Mouse (Mus musculus) inflammation-experienced regulatory T-cells (primary cell): ENCODE data around the gene Psme2b. TPM values are rescaled to one million over a fixed set of nuclear protein-coding genes. Genes with fewer than 3 reads are reported as not detected.

Source experiments
- polyA plus RNA-seq, 2 experiments: library from polyadenylated mRNA; unstranded; fragments of 100-300 nt; shearing (Covaris generic); gene quantifications; one replicate each; pipeline ENCODE4 v1.2.1; 2017

Gene Psme2b
- 100 to 1,000 TPM; 178 to 182 TPM for polyA plus RNA-seq

GRCm38 (mm10) chr11:48946090-48946489 lies at the start of gene Psme2b:
TSS of gene Psme2b (minus strand) at chr11:48946190.

DNA sequence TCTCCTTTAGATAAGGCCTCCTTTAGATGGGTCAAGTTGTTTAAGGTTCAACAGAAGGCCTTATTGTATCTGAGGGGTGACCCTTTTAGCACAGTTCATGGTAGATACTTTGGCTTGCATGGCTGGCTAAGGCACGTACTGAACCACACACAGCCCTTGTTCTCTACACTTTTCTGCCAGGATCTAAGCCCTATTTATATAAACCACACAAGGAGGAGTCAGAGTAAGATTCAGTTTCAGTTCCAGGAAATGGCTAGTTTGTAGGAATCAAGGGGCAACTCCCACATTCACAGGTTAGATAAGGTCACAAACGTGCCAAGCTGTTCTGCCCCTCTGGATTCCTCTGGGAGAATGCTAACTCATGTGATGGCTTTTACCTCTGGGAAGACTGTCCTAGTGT lies 48.0 kb upstream of the Psme2b start, which contains the start of gene Tgtp1:
TSS of gene Tgtp1 (minus strand) at position 155 of the 400 bp plus-strand sequence.

GRCm38 (mm10) chr11:48991740-48992520 lies 45.9 kb upstream of the Psme2b start, which contains the start of gene Gm12185:
TSS of gene Gm12185 (minus strand) at chr11:48992226.

DNA sequence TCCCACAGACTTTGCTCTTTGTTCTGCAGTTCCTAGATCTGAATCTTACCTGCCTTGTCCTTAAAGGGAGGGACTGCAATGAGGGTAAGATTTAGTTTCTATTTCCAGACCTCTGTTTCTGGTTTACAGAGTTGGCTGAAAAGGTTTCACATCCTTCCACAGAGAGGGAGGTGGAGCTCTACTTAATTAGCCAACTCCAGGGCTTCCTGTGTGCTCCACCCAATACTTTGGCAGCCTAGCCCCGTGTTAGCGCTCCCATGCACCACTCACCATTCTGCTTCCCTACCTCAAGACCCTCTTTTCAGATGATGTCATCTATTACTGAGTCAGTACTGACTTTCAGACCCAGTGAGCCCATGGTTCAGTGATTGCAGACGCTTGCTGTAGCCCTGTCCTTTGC lies 33.3 kb upstream of the Psme2b start, which contains the start of gene 9930111J21Rik1:
TSS of gene 9930111J21Rik1 (minus strand) at position 148 of the 400 bp plus-strand sequence.

DNA sequence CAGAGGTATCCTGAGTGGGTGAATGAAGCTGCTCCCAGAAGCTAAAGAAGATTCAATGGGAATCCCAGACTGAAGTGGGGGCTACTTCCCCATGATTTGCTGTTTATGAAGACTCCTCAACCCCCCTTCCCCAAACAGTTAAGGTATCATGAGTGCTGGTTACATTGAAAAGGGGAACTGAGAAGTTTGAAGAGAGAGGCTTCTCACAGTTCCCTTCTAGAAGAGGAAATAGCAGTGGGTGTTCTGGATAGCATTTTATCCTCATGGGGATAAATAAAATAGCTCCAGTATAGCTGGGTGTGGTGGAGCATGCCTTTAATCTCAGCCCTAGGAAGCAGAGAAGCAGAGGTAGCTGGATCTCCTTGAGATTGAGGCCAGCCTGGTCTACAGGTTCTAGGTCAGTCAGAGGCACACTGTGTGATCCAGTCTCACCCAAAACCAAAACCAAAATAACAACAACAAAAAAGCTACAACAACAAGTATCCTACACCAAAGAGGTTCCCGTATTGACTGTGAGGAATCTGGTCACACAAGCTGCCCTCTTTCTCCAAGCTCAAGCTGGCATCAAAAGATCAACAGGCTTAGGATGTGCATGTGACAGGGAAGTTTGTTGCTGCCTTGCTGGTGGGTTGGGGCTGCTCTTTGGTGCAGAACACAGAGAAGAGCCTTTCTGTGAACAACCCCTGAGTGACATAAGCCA lies 32.4 kb upstream of the Psme2b start, which contains the start of gene Olfr56:
TSS of gene Olfr56 (plus strand) at position 650 of the 700 bp plus-strand sequence.

GRCm38 (mm10) chr11:48902021-48902420 lies 44.0 kb downstream of the Psme2b start, which contains the start of gene Gm5431:
TSS of gene Gm5431 (minus strand) at chr11:48902214.

Other genes with a start within 250 kb of the Psme2b start
- gene Rack1, start 145.9 kb downstream of the Psme2b start, polyA plus RNA-seq, result 100 to 1,000 TPM; 542 to 598 TPM
- gene Trim41, start 128.8 kb downstream of the Psme2b start, polyA plus RNA-seq, result 1 to 10 TPM; 1.8 to 3.4 TPM
- gene Trim7, start 120.0 kb downstream of the Psme2b start, polyA plus RNA-seq, result 1 to 10 TPM; 1.2 to 2.4 TPM
- 1 to 10 TPM; 7.7 to 8.2 TPM for gene Gm12184, start 119.5 kb downstream of the Psme2b start, polyA plus RNA-seq
- gene Irgm1, start 74.5 kb downstream of the Psme2b start, polyA plus RNA-seq, result 100 to 1,000 TPM; 130 to 152 TPM
- gene Gm5431, start 44.0 kb downstream of the Psme2b start, polyA plus RNA-seq, result 1 to 10 TPM in 1 of 2 experiments, under 1 TPM in 1; 0.96 to 1.4 TPM
- 1 to 10 TPM in 1 of 2 experiments, under 1 TPM in 1; 0.61 to 3.3 TPM for gene Olfr56, start 32.7 kb upstream of the Psme2b start, polyA plus RNA-seq
- gene 9930111J21Rik1, start 33.2 kb upstream of the Psme2b start, polyA plus RNA-seq, result 100 to 1,000 TPM; 163 to 179 TPM
- 1 to 10 TPM; 3.5 to 5.6 TPM for gene Gm12185, start 46.0 kb upstream of the Psme2b start, polyA plus RNA-seq
- 100 to 1,000 TPM; 134 to 203 TPM for gene Tgtp1, start 48.0 kb upstream of the Psme2b start, polyA plus RNA-seq
- gene 9930111J21Rik2, start 105.1 kb upstream of the Psme2b start, polyA plus RNA-seq, result 100 to 1,000 TPM in 1 of 2 experiments, 10 to 100 TPM in 1; 95.8 to 115 TPM
- 100 to 1,000 TPM; 237 to 258 TPM for gene Tgtp2, start 118.0 kb upstream of the Psme2b start, polyA plus RNA-seq
- 100 to 1,000 TPM; 414 to 424 TPM for gene Ifi47, start 130.4 kb upstream of the Psme2b start, polyA plus RNA-seq
- gene Olfr1396, start 168.7 kb upstream of the Psme2b start, polyA plus RNA-seq, result not detected
- not detected for gene Olfr1395, start 196.1 kb upstream of the Psme2b start, polyA plus RNA-seq
- not detected for gene Olfr1394, start 208.2 kb upstream of the Psme2b start, polyA plus RNA-seq
- 1 to 10 TPM in 1 of 2 experiments, under 1 TPM in 1; 0.08 to 2.7 TPM for gene Btnl9, start 241.0 kb upstream of the Psme2b start, polyA plus RNA-seq